Mouse (Mus musculus): Measurements from ENCODE around the gene Runx1.

Runx1 gene

GRCm38 (mm10) chr16:92825908-92826650 lies at the start of gene Runx1:
Gene Runx1 (minus strand): TSS chr16:92826149.
- DNase-seq (ENCODE audit: low spot score in 2 of 2) = peak; percentile 92 to 95

GRCm38 (mm10) chr16:92874015-92874414 lies 48.1 kb upstream of the Runx1 start:
- DNase-seq (ENCODE audit: low spot score in 2 of 2) = peak in 1 of 2 experiments; percentile 29

GRCm38 (mm10) chr16:92871728-92872127 lies 45.8 kb upstream of the Runx1 start:
- no peak for DNase-seq (ENCODE audit: low spot score in 2 of 2)

GRCm38 (mm10) chr16:92868550-92868949 lies 42.6 kb upstream of the Runx1 start:
- no peak for DNase-seq (ENCODE audit: low spot score in 2 of 2)

- DNase-seq (ENCODE audit: low spot score in 2 of 2) = peak; percentile 81 to 88
Observed at GRCm38 (mm10) chr16:92867261-92867935, 41.4 kb upstream of the Runx1 start.

- no peak for DNase-seq (ENCODE audit: low spot score in 2 of 2)
Observed at GRCm38 (mm10) chr16:92865314-92865713, 39.4 kb upstream of the Runx1 start.

- peak; percentile 60 to 79 for DNase-seq (ENCODE audit: low spot score in 2 of 2)
Observed at GRCm38 (mm10) chr16:92864191-92864590, 38.2 kb upstream of the Runx1 start.

- DNase-seq (ENCODE audit: low spot score in 2 of 2) = no peak
Observed at GRCm38 (mm10) chr16:92863179-92863578, 37.2 kb upstream of the Runx1 start.

GRCm38 (mm10) chr16:92862430-92862829 lies 36.5 kb upstream of the Runx1 start:
- DNase-seq (ENCODE audit: low spot score in 2 of 2) = no peak

- DNase-seq (ENCODE audit: low spot score in 2 of 2) = no peak
Observed at GRCm38 (mm10) chr16:92861571-92861970, 35.6 kb upstream of the Runx1 start.

GRCm38 (mm10) chr16:92860649-92861048 lies 34.7 kb upstream of the Runx1 start:
- DNase-seq (ENCODE audit: low spot score in 2 of 2) = no peak

- no peak for DNase-seq (ENCODE audit: low spot score in 2 of 2)
Observed at GRCm38 (mm10) chr16:92856779-92857178, 30.8 kb upstream of the Runx1 start.

- no peak for DNase-seq (ENCODE audit: low spot score in 2 of 2)
Observed at GRCm38 (mm10) chr16:92852276-92852675, 26.3 kb upstream of the Runx1 start.

GRCm38 (mm10) chr16:92850416-92850815 lies 24.5 kb upstream of the Runx1 start:
- no peak for DNase-seq (ENCODE audit: low spot score in 2 of 2)

GRCm38 (mm10) chr16:92847762-92848300 lies 21.9 kb upstream of the Runx1 start:
- DNase-seq (ENCODE audit: low spot score in 2 of 2) = no peak

- no peak for DNase-seq (ENCODE audit: low spot score in 2 of 2)
Observed at GRCm38 (mm10) chr16:92845244-92846225, 19.6 kb upstream of the Runx1 start.

GRCm38 (mm10) chr16:92838709-92839108 lies 12.8 kb upstream of the Runx1 start:
- DNase-seq (ENCODE audit: low spot score in 2 of 2) = no peak

GRCm38 (mm10) chr16:92831341-92831740 lies 5.4 kb upstream of the Runx1 start:
- no peak for DNase-seq (ENCODE audit: low spot score in 2 of 2)

- no peak for DNase-seq (ENCODE audit: low spot score in 2 of 2)
Observed at GRCm38 (mm10) chr16:92830479-92830878, 4.5 kb upstream of the Runx1 start.

GRCm38 (mm10) chr16:92828308-92828862 lies 2.4 kb upstream of the Runx1 start:
- DNase-seq (ENCODE audit: low spot score in 2 of 2) = no peak

GRCm38 (mm10) chr16:92827663-92828307 lies 1.8 kb upstream of the Runx1 start:
- DNase-seq (ENCODE audit: low spot score in 2 of 2) = peak in 1 of 2 experiments; percentile 43
